ENCODE assay signal across 11 mouse cellular contexts in the genomic region with DNA sequence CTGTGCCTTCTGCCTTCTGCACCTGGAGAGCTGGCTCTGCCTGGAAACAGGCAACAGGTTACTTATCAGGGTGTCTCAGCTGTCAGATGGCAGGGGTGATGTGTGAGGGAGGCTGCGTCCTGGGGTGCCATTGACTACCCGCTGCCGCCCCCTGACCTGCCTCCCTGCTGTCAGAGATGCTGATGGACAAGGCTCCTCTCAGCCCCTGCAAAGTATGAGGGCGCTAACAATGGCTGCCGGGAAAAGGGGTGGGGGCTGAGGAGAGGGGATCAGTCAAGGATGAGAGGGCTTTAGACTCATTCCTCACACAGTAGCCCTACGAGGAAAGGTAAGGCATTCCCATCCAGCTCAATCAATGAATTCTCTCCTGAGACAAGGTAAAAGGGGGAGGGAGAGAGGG. TPM values are rescaled to one million over a fixed set of nuclear protein-coding genes. Genes with fewer than 3 reads are reported as not detected.
A peak's percentile ranks its signal among the peaks of the same experiment; 100 is the strongest.
DNase-seq lines count a peak whose midpoint lies in the region; ATAC-seq lines count a peak whose summit lies in the region.
"Had no signal": no experiment of that assay in that cellular context is flagged by ENCODE, and none has a peak within 500 bp of the region (broad histone marks: within the 10 kb centered on the region; RNA-seq: fewer than 3 reads in every experiment).

No protein-coding gene starts in this region.

- no peak for ATAC-seq in embryonic facial prominence, embryonic 13.5 days (ENCODE audit: insufficient number of reproducible peaks, insufficient read depth, low FRiP score, low TSS enrichment, low read depth)
- ATAC-seq in hindbrain, embryonic 14.5 days (ENCODE audit: low FRiP score): 0 out of 2 replicates have a peak, but pooled peaks have one; percentile 44
- ATAC-seq in cerebellum, adult (ENCODE audit: insufficient number of reproducible peaks, low FRiP score, low TSS enrichment): no peak

- no peaks in the 10 kb centered on the region for H3K36me3 ChIP-seq in embryonic facial prominence, embryonic 13.5 days
- no peaks in the 10 kb centered on the region for H3K36me3 ChIP-seq in hindbrain, embryonic 14.5 days (replicated peaks; ENCODE audit: control insufficient read depth, insufficient read depth)
- H3K36me3 ChIP-seq: limb, embryonic 12.5 days had no signal

- H3K4me2 ChIP-seq in embryonic facial prominence, embryonic 13.5 days: 0 out of 2 replicates have a peak overlapping the region, but pooled peaks have one; percentile 2
- peak overlapping the region; percentile 90 for H3K4me2 ChIP-seq in hindbrain, embryonic 14.5 days (replicated peaks)
- H3K4me2 ChIP-seq: limb, embryonic 12.5 days had no signal

- DNase-seq in embryo, embryonic 10.5 days (ENCODE audit: low spot score): peak; percentile 33
- no peak for DNase-seq in embryo, embryonic 10 days (ENCODE audit: low spot score)
- DNase-seq in hindbrain, embryonic 14.5 days (ENCODE audit: low spot score): no peak
- DNase-seq in neural tube, embryonic 10.5 days (ENCODE audit: extremely low spot score, low spot score): peak; percentile 21
- no peak for DNase-seq in cerebellum, adult 18-20 months
- no peak for DNase-seq in frontal cortex, postnatal 10 days (ENCODE audit: low spot score in 2 of 2)
- DNase-seq: kidney, adult 2 months had no signal

- 9% methylated on average over 6 of the region's 6 CpGs for WGBS in embryonic facial prominence, embryonic 13.5 days
- WGBS in hindbrain, embryonic 14.5 days: 2% methylated on average over 6 of the region's 6 CpGs

- no peak overlapping the region for H3K9ac ChIP-seq in embryonic facial prominence, embryonic 13.5 days
- peak overlapping the region; percentile 63 for H3K9ac ChIP-seq in hindbrain, embryonic 14.5 days
- H3K9ac ChIP-seq: limb, embryonic 12.5 days had no signal

- H3K27ac ChIP-seq in embryonic facial prominence, embryonic 13.5 days: no peak overlapping the region
- no peak overlapping the region for H3K27ac ChIP-seq in hindbrain, embryonic 14.5 days
- H3K27ac ChIP-seq: limb, embryonic 12.5 days had no signal

- no peak overlapping the region for H3K4me3 ChIP-seq in embryonic facial prominence, embryonic 13.5 days
- H3K4me3 ChIP-seq in hindbrain, embryonic 14.5 days (replicated peaks; ENCODE audit: low read length): peak overlapping the region; percentile 41
- H3K4me3 ChIP-seq: limb, embryonic 12.5 days had no signal

- peaks cover 11% of the 10 kb centered on the region; the same call in 1 of the 2 replicates for H3K4me1 ChIP-seq in embryonic facial prominence, embryonic 13.5 days
- peaks cover 29% of the 10 kb centered on the region for H3K4me1 ChIP-seq in hindbrain, embryonic 14.5 days (replicated peaks; ENCODE audit: control insufficient read depth, insufficient read depth, low read length)

- no peaks in the 10 kb centered on the region for H3K9me3 ChIP-seq in embryonic facial prominence, embryonic 13.5 days
- H3K9me3 ChIP-seq in hindbrain, embryonic 14.5 days (ENCODE audit: control insufficient read depth, low read length): no peaks in the 10 kb centered on the region
- H3K9me3 ChIP-seq: limb, embryonic 12.5 days had no signal

- peaks cover 63% of the 10 kb centered on the region for H3K27me3 ChIP-seq in embryonic facial prominence, embryonic 13.5 days
- peaks cover 8% of the 10 kb centered on the region; the same call in 1 of the 2 replicates for H3K27me3 ChIP-seq in hindbrain, embryonic 14.5 days (ENCODE audit: control insufficient read depth, insufficient read depth, low read length)

RNA-seq across cellular contexts. Expression of gene Ildr2, which starts 2.4 kb away (rescaled TPM):
- polyA plus RNA-seq in embryonic facial prominence, embryonic 13.5 days (2015; fragmentation: Nextera tagmentation; extraction: Ambion mirVana): 0.22 and 0.25 TPM in 2 replicates
- 3.6 and 4.1 TPM in 2 replicates for polyA plus RNA-seq in hindbrain, embryonic 14.5 days (2014; fragmentation: Nextera tagmentation; extraction: Ambion mirVana)

RNA-seq across cellular contexts. Expression of gene Mael, which starts 17.8 kb away (rescaled TPM):
- not detected in 2 replicates for polyA plus RNA-seq in embryonic facial prominence, embryonic 13.5 days (2015; fragmentation: Nextera tagmentation; extraction: Ambion mirVana)
- polyA plus RNA-seq in hindbrain, embryonic 14.5 days (2014; fragmentation: Nextera tagmentation; extraction: Ambion mirVana): 0.20 TPM in 1 of 2 replicates, not detected in the other
- polyA plus RNA-seq: limb, embryonic 12.5 days; lung, embryonic 16.5 days had no signal

Comparison
In these comparisons a context has a peak if more than half of its experiments do, and no peak if none do; other contexts are left out.
1. DNase-seq: peak in embryo, embryonic 10.5 days (single experiment) and neural tube, embryonic 10.5 days (single experiment); none in embryo, embryonic 10 days (single experiment), hindbrain, embryonic 14.5 days (single experiment), cerebellum, adult 18-20 months (0 of 2) and frontal cortex, postnatal 10 days (0 of 2).